Mouse (Mus musculus) midbrain, embryonic 16.5 days (tissue): ENCODE data around the gene Fam49a. TPM values are rescaled to one million over a fixed set of nuclear protein-coding genes. Genes with fewer than 3 reads are reported as not detected.

Source experiments
- ATAC-seq: fragments of 200-750 bp; cut with Nextera tagmentation; 2 replicates; pipeline ENCODE4 v1.8.0; 2017; ENCODE audit warnings: moderate TSS enrichment
- H3K27ac ChIP-seq: fragments of 300-500 bp; sonication (generic); 2 replicates; pipeline ENCODE4 v1.5.1; 2014; ENCODE audit warnings: mild to moderate bottlenecking, low read length, mixed read lengths
- H3K27me3 ChIP-seq: fragments of 300-500 bp; sonication (generic); 2 replicates; pipeline ENCODE4 v1.6.1; 2014; ENCODE audit warnings: low read depth, low read length, mixed read lengths; ENCODE audit not compliant: control insufficient read depth, insufficient read depth
- H3K36me3 ChIP-seq: fragments of 300-500 bp; sonication (generic); 2 replicates; pipeline ENCODE4 v1.6.1; 2014; ENCODE audit warnings: mild to moderate bottlenecking, low read length, moderate library complexity, mixed read lengths; ENCODE audit not compliant: control insufficient read depth, insufficient read depth
- H3K4me1 ChIP-seq: fragments of 300-500 bp; sonication (generic); 2 replicates; pipeline ENCODE4 v1.6.1; 2014; ENCODE audit warnings: mild to moderate bottlenecking, low read length, mixed read lengths; ENCODE audit not compliant: control insufficient read depth, insufficient read depth
- H3K4me2 ChIP-seq: fragments of 300-500 bp; sonication (generic); 2 replicates; pipeline ENCODE4 v1.6.1; 2014; ENCODE audit warnings: mild to moderate bottlenecking, low read length, mixed read lengths
- H3K4me3 ChIP-seq: fragments of 300-500 bp; sonication (generic); 2 replicates; pipeline ENCODE4 v1.5.1; 2014; ENCODE audit warnings: low read depth, mild to moderate bottlenecking, low read length, moderate library complexity, mixed read lengths
- H3K9ac ChIP-seq: fragments of 300-500 bp; sonication (generic); 2 replicates; pipeline ENCODE4 v1.6.1; 2014; ENCODE audit warnings: low read depth, low read length, mixed read lengths
- H3K9me3 ChIP-seq: fragments of 300-500 bp; sonication (generic); replicated peaks from 2 replicates; pipeline ENCODE4 v1.6.1; 2014; ENCODE audit warnings: mild to moderate bottlenecking, low read length, mixed read lengths; ENCODE audit not compliant: control insufficient read depth, poor library complexity, severe bottlenecking
- WGBS: fragments of 180-500 bp; shearing (Covaris S2); extraction: QIAGEN DNeasy Blood & Tissue Kit; methylation state at CpG from one replicate; pipeline ENCODE4 v1.1.7; 2014; 5-methylcytosine and 5-hydroxymethylcytosine counted together
- polyA plus RNA-seq: library from polyadenylated mRNA; unstranded; fragments of >200 nt; fragmentation: Nextera tagmentation; extraction: Ambion mirVana; gene quantifications from 2 replicates; pipeline ENCODE4 v1.2.1, GENCODE M21; 2015

Fam49a gene
- polyA plus RNA-seq, 1 experiment from 2014 or later = 72.1 TPM

GRCm38 (mm10) chr12:12420423-12420822 is 158.5 kb downstream of the Fam49a start:
- no peak overlapping the region for H3K27ac ChIP-seq
- no peaks in the 10 kb centered on the region for H3K9me3 ChIP-seq
- H3K4me3 ChIP-seq = no peak overlapping the region
- 5% methylated on average over 2 of the region's 2 CpGs for WGBS
- H3K4me2 ChIP-seq = no peak overlapping the region
- no peaks in the 10 kb centered on the region for H3K36me3 ChIP-seq
- H3K4me1 ChIP-seq = peaks cover 2% of the 10 kb centered on the region; the same call in 1 of the 2 replicates
- peak; percentile 26; the same call in 1 of the 2 replicates for ATAC-seq
- H3K27me3 ChIP-seq = no peaks in the 10 kb centered on the region
- no peak overlapping the region for H3K9ac ChIP-seq

GRCm38 (mm10) chr12:12420841-12421579 is 159.1 kb downstream of the Fam49a start:
- peak overlapping the region; percentile 76 for H3K27ac ChIP-seq
- peak; percentile 98 for ATAC-seq
- peak overlapping the region; percentile 38 for H3K4me3 ChIP-seq
- H3K4me1 ChIP-seq = peaks cover 2% of the 10 kb centered on the region; the same call in 1 of the 2 replicates
- no peaks in the 10 kb centered on the region for H3K27me3 ChIP-seq
- no peaks in the 10 kb centered on the region for H3K36me3 ChIP-seq
- WGBS = 9% methylated on average over 25 of the region's 25 CpGs
- H3K9ac ChIP-seq = peak overlapping the region; percentile 74
- H3K9me3 ChIP-seq = no peaks in the 10 kb centered on the region
- H3K4me2 ChIP-seq = peak overlapping the region; percentile 77

GRCm38 (mm10) chr12:12421580-12421878 is 159.6 kb downstream of the Fam49a start:
- WGBS = 92% methylated on average over 8 of the region's 8 CpGs
- Histone ChIP-seq H3K36me3 (no peaks in the 10 kb centered on the region), H3K9ac (no peak overlapping the region), H3K4me3 (no peak overlapping the region), H3K9me3 (no peaks in the 10 kb centered on the region), H3K27ac (no peak overlapping the region), H3K27me3 (no peaks in the 10 kb centered on the region), H3K4me2 (no peak overlapping the region), H3K4me1 (peaks cover 2% of the 10 kb centered on the region; the same call in 1 of the 2 replicates)
- ATAC-seq = no peak

- no peak overlapping the region for H3K9ac ChIP-seq
- no peak overlapping the region for H3K4me2 ChIP-seq
- ATAC-seq = no peak
- H3K4me3 ChIP-seq = no peak overlapping the region
- WGBS = 70% methylated on average over 5 of the region's 5 CpGs
- H3K4me1 ChIP-seq = peaks cover 2% of the 10 kb centered on the region; the same call in 1 of the 2 replicates
- H3K9me3 ChIP-seq = no peaks in the 10 kb centered on the region
- no peaks in the 10 kb centered on the region for H3K36me3 ChIP-seq
- H3K27me3 ChIP-seq = no peaks in the 10 kb centered on the region
- no peak overlapping the region for H3K27ac ChIP-seq
Measured at GRCm38 (mm10) chr12:12425188-12425587, 163.2 kb downstream of the Fam49a start.

- Histone ChIP-seq H3K9me3 (no peaks in the 10 kb centered on the region), H3K9ac (no peak overlapping the region), H3K27ac (no peak overlapping the region), H3K4me1 (no peaks in the 10 kb centered on the region), H3K4me2 (no peak overlapping the region), H3K4me3 (no peak overlapping the region), H3K36me3 (no peaks in the 10 kb centered on the region), H3K27me3 (no peaks in the 10 kb centered on the region)
- no peak for ATAC-seq
- 90% methylated on average over 1 of the region's 1 CpGs for WGBS
Measured at GRCm38 (mm10) chr12:12427285-12427684, 165.3 kb downstream of the Fam49a start.

- no peaks in the 10 kb centered on the region for H3K27me3 ChIP-seq
- H3K27ac ChIP-seq = no peak overlapping the region
- no peaks in the 10 kb centered on the region for H3K36me3 ChIP-seq
- ATAC-seq = no peak
- H3K4me2 ChIP-seq = no peak overlapping the region
- no peaks in the 10 kb centered on the region for H3K9me3 ChIP-seq
- H3K4me3 ChIP-seq = no peak overlapping the region
- H3K9ac ChIP-seq = no peak overlapping the region
- H3K4me1 ChIP-seq = no peaks in the 10 kb centered on the region
- WGBS = 87% methylated on average over 7 of the region's 7 CpGs
Measured at GRCm38 (mm10) chr12:12428886-12429285, 166.9 kb downstream of the Fam49a start.
